Mouse (Mus musculus) C3H10T1/2 (cell line): ENCODE measurements around the gene Ola1. TPM values are rescaled to one million over a fixed set of nuclear protein-coding genes. Genes with fewer than 3 reads are reported as not detected.

Experiments used
- polyA plus RNA-seq, 2 experiments: library from polyadenylated mRNA; unstranded; fragments of >200 nt; fragmentation: generic; extraction: Trizol; gene quantifications; one replicate each; pipeline ENCODE4 v1.2.1; 2012; ENCODE audit warnings: missing spikeins in 2 of 2

Gene Ola1
- 10 to 100 TPM in 1 of 2 experiments, 1 to 10 TPM in 1; 6.1 to 25.1 TPM for polyA plus RNA-seq

DNA sequence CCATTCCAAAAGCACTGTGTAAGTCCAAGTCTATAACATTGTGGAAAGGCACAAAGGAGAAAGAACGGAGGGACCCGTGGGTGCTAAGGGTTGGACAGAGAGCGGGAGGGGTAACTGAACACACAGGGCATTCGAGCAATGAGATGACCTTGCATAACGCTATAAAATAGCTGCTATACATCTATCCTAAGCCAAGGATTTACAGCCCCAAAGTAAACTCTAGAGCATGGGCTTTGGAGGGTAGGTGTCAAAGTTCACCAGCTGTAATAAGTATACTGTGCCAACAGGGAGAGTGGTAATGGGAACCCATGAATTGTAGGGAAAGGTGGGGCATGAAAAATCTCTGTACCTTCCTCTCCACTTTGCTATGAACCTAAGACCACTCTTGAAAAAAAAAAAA lies at the start of gene Ola1:
Gene Ola1, minus strand, starts transcription at position 12 of the 400 bp plus-strand sequence.

Other genes starting within 250 kb of the Ola1 start
- gene Sp3, start 238.5 kb downstream of the Ola1 start, polyA plus RNA-seq: 1 to 10 TPM in 1 of 2 experiments, under 1 TPM in 1; 0.46 to 5.0 TPM
- not detected for gene Gm11084, start 232.2 kb downstream of the Ola1 start, polyA plus RNA-seq
- gene Sp9, start 53.0 kb upstream of the Ola1 start, polyA plus RNA-seq: not detected
- gene Scrn3, start 93.7 kb upstream of the Ola1 start, polyA plus RNA-seq: 1 to 10 TPM in 1 of 2 experiments, under 1 TPM in 1; 0.67 to 5.9 TPM
- gene Cir1, start 93.8 kb upstream of the Ola1 start, polyA plus RNA-seq: 1 to 10 TPM in 1 of 2 experiments, under 1 TPM in 1; 0.87 to 8.0 TPM
- gene Gpr155, start 167.6 kb upstream of the Ola1 start, polyA plus RNA-seq: 1 to 10 TPM in 1 of 2 experiments, under 1 TPM in 1; 0.68 to 1.8 TPM